Mouse (Mus musculus) testis, adult 2 months (tissue): ENCODE results near the gene Acat1.

Source experiments
- CTCF ChIP-seq: fragments of 200-500 bp; IDR thresholded peaks from 2 replicates; pipeline ENCODE4 v1.5.1; 2012; ENCODE audit warnings: low read depth, mild to moderate bottlenecking, inconsistent platforms, low read length, moderate library complexity; ENCODE audit not compliant: control insufficient read depth, insufficient read depth, insufficient replicate concordance
- POLR2A ChIP-seq: fragments of 200-500 bp; IDR thresholded peaks from 2 replicates; pipeline ENCODE4 v1.6.1; 2012; ENCODE audit warnings: low read depth, mild to moderate bottlenecking, inconsistent platforms, low read length, moderate library complexity; ENCODE audit not compliant: control insufficient read depth

DNA sequence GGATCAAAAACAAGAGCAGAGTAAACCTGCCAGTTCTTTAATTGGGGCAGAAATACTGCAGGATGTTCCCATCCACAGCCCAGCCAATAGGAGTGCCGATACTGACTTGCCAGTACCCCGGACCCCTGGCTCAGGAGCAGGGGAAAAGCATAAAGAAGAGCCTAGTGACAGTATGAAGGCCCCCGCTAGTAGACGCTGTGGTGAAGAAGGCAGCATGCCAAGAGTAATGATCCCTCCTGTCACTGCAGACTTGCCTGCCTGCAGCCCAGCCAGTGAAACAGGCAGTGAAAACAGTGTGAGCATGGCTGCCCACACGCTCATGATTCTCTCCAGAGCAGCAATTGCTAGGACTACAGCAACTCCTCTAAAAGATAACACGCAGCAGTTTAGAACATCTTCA, 39.5 kb downstream of the Acat1 start:
- TF ChIP-seq POLR2A (no peak), CTCF (no peak)
